Mouse (Mus musculus): Measurements from ENCODE around the gene Rilp.

Gene Rilp

GRCm38 (mm10) chr11:75509741-75510626 is at the start of gene Rilp:
Gene Rilp, plus strand, starts transcription at chr11:75510094.
- no peak for DNase-seq

- DNase-seq: peak; percentile 93
Observed at GRCm38 (mm10) chr11:75460103-75460843, 49.6 kb upstream of the Rilp start.

GRCm38 (mm10) chr11:75460844-75461742 is 48.8 kb upstream of the Rilp start, which contains the start of gene Tlcd2:
Gene Tlcd2, plus strand, starts transcription at chr11:75461715.
- peak; percentile 100 for DNase-seq

GRCm38 (mm10) chr11:75461743-75462252 is 48.1 kb upstream of the Rilp start:
- DNase-seq: no peak

- no peak for DNase-seq
Observed at GRCm38 (mm10) chr11:75462253-75462783, 47.6 kb upstream of the Rilp start.

GRCm38 (mm10) chr11:75462865-75463336 is 47.0 kb upstream of the Rilp start:
- DNase-seq: peak; percentile 64

GRCm38 (mm10) chr11:75463624-75464023 is 46.3 kb upstream of the Rilp start:
- no peak for DNase-seq

- DNase-seq: no peak
Observed at GRCm38 (mm10) chr11:75464417-75464816, 45.5 kb upstream of the Rilp start.

- no peak for DNase-seq
Observed at GRCm38 (mm10) chr11:75465051-75465450, 44.8 kb upstream of the Rilp start.

GRCm38 (mm10) chr11:75466731-75467505 is 43.0 kb upstream of the Rilp start:
- DNase-seq: no peak

GRCm38 (mm10) chr11:75467512-75468215 is 42.2 kb upstream of the Rilp start:
- DNase-seq: no peak

- DNase-seq: no peak
Observed at GRCm38 (mm10) chr11:75468410-75468809, 41.5 kb upstream of the Rilp start.

- DNase-seq: no peak
Observed at GRCm38 (mm10) chr11:75469261-75469660, 40.6 kb upstream of the Rilp start.

- DNase-seq: no peak
Observed at GRCm38 (mm10) chr11:75470675-75471074, 39.2 kb upstream of the Rilp start.

GRCm38 (mm10) chr11:75472469-75473081 is 37.3 kb upstream of the Rilp start:
- no peak for DNase-seq

- no peak for DNase-seq
Observed at GRCm38 (mm10) chr11:75473376-75473775, 36.5 kb upstream of the Rilp start.

- DNase-seq: no peak
Observed at GRCm38 (mm10) chr11:75486192-75486591, 23.7 kb upstream of the Rilp start.

GRCm38 (mm10) chr11:75486601-75487285 is 23.2 kb upstream of the Rilp start, which contains the start of gene Prpf8:
Gene Prpf8, plus strand, starts transcription at chr11:75486816.
- peak; percentile 99 for DNase-seq

GRCm38 (mm10) chr11:75487496-75487895 is 22.4 kb upstream of the Rilp start:
- no peak for DNase-seq

Measured in right cerebral cortex, adult 18-20 months (tissue).